Mouse (Mus musculus): ENCODE measurements around the gene Pde4d. TPM values are rescaled to one million over a fixed set of nuclear protein-coding genes. Genes with fewer than 3 reads are reported as not detected.

Gene Pde4d
- polyA plus RNA-seq, 1 experiment from 2014 or later = 13.6 TPM

DNA sequence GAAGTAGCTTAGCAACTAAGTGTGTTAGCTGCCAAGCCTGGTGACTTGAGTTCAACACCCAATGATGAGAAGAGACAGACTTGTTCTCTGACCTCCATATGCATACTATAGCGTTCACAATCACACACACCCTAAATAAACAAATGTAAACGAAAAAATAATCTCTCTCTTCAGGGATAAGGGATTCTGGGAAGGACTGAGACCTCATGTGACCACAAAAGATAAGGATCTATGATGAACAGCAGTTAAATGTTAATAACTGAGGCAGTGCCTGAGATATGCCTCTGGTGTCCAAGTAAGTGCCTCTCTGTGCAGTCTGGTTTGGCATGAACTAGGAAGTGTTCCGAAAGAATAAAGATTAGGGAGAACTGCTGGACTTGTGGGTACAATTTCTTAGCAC lies 1243.1 kb downstream of the Pde4d start:
- WGBS = 73% methylated on average over 3 of the region's 3 CpGs

DNA sequence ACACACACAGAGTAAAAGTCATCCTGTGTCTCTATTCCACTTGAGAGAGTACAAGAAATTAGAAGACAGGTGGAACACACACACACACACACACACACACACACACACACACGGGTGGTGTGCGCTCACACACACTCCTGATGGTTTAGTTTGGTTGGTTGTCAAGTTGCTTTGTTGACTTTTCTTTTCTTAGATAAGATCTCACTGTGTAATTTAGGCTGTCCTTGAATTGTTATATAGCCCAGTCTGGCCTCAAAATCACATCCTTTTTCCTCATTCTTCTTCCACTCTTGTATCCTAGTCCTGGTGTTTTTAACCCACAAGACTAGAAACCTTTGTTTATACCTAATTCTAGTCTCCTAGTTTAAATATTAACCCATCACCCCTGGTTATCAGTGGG lies 1244.0 kb downstream of the Pde4d start:
- H3K9me3 ChIP-seq (ENCODE audit: control insufficient read depth, low read length) = no peaks in the 10 kb centered on the region
- ATAC-seq (ENCODE audit: low read depth) = no peak
- H3K4me3 ChIP-seq (ENCODE audit: low read depth, low read length) = no peak overlapping the region
- no peak for DNase-seq (ENCODE audit: low spot score)
- no peaks in the 10 kb centered on the region for H3K4me1 ChIP-seq (ENCODE audit: control insufficient read depth, insufficient read depth, low read length)
- WGBS = 65% methylated on average over 2 of the region's 2 CpGs
- no peak overlapping the region for H3K27ac ChIP-seq (replicated peaks; ENCODE audit: low read depth, low read length)
- H3K9ac ChIP-seq (ENCODE audit: low read depth, low read length) = no peak overlapping the region
- no peaks in the 10 kb centered on the region for H3K36me3 ChIP-seq (ENCODE audit: control insufficient read depth, insufficient read depth, low read length)
- H3K4me2 ChIP-seq (ENCODE audit: low read depth, low read length) = no peak overlapping the region
- no peaks in the 10 kb centered on the region for H3K27me3 ChIP-seq (replicated peaks; ENCODE audit: control insufficient read depth, insufficient read depth, low read length)

More for the DNA sequence above, 1243.1 kb downstream of the Pde4d start:
- DNase-seq (ENCODE audit: low spot score) (no peak), ATAC-seq (ENCODE audit: low read depth) (no peak)
- H3K4me3 ChIP-seq (ENCODE audit: low read depth, low read length) = no peak overlapping the region
- no peak overlapping the region for H3K9ac ChIP-seq (ENCODE audit: low read depth, low read length)
- H3K27ac ChIP-seq (replicated peaks; ENCODE audit: low read depth, low read length) = no peak overlapping the region
- no peaks in the 10 kb centered on the region for H3K9me3 ChIP-seq (ENCODE audit: control insufficient read depth, low read length)
- H3K4me1 ChIP-seq (ENCODE audit: control insufficient read depth, insufficient read depth, low read length) = no peaks in the 10 kb centered on the region
- H3K4me2 ChIP-seq (ENCODE audit: low read depth, low read length) = no peak overlapping the region
- no peaks in the 10 kb centered on the region for H3K36me3 ChIP-seq (ENCODE audit: control insufficient read depth, insufficient read depth, low read length)
- H3K27me3 ChIP-seq (replicated peaks; ENCODE audit: control insufficient read depth, insufficient read depth, low read length) = no peaks in the 10 kb centered on the region

DNA sequence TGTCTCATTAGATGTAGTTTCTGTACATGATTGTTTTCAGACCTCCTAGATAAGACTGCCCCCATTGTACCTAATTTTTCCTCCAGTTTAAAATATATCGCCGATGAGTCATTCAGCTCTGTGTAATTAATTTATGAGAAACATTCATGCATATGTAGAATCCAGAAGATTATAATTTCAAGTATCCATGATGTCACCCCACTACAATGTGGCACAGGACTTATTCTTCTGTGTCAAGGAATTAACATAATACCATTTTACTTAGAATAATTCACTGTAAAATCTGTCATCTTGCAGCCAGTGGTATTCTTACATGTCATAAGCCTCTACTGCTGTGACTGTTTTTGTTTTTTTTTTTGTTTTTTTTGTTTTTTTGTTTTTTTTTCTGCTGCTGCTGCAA lies 1244.5 kb downstream of the Pde4d start:
- Histone ChIP-seq H3K4me3 (ENCODE audit: low read depth, low read length) (no peak overlapping the region), H3K27ac (replicated peaks; ENCODE audit: low read depth, low read length) (no peak overlapping the region), H3K4me1 (ENCODE audit: control insufficient read depth, insufficient read depth, low read length) (no peaks in the 10 kb centered on the region), H3K36me3 (ENCODE audit: control insufficient read depth, insufficient read depth, low read length) (no peaks in the 10 kb centered on the region), H3K9ac (ENCODE audit: low read depth, low read length) (no peak overlapping the region), H3K27me3 (replicated peaks; ENCODE audit: control insufficient read depth, insufficient read depth, low read length) (no peaks in the 10 kb centered on the region), H3K9me3 (ENCODE audit: control insufficient read depth, low read length) (no peaks in the 10 kb centered on the region), H3K4me2 (ENCODE audit: low read depth, low read length) (no peak overlapping the region)
- DNase-seq (ENCODE audit: low spot score) = no peak
- 65% methylated on average over 2 of the region's 2 CpGs for WGBS
- ATAC-seq (ENCODE audit: low read depth) = no peak

DNA sequence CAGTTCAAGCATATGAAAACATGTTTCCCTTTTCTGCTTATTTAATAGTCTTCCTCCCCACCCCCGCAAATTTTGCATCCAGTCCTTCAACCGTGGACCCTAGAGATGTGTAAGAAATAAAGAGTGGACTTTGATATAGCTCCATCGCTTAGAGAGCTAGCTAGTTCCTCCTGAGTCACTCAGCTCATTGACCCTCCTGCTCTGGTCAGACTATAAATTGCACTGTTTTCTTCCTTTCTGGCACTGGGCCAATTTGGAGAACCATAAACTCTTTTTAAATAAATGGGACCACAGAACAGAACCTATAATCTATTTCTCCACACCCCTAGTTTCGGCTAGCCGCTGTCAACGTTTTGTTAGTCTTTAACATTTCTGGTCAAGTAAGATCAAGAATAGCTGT lies 1245.3 kb downstream of the Pde4d start:
- Histone ChIP-seq H3K36me3 (ENCODE audit: control insufficient read depth, insufficient read depth, low read length) (no peaks in the 10 kb centered on the region), H3K9me3 (ENCODE audit: control insufficient read depth, low read length) (no peaks in the 10 kb centered on the region), H3K27me3 (replicated peaks; ENCODE audit: control insufficient read depth, insufficient read depth, low read length) (no peaks in the 10 kb centered on the region), H3K4me1 (ENCODE audit: control insufficient read depth, insufficient read depth, low read length) (no peaks in the 10 kb centered on the region), H3K27ac (replicated peaks; ENCODE audit: low read depth, low read length) (no peak overlapping the region), H3K4me3 (ENCODE audit: low read depth, low read length) (no peak overlapping the region), H3K4me2 (ENCODE audit: low read depth, low read length) (no peak overlapping the region), H3K9ac (ENCODE audit: low read depth, low read length) (no peak overlapping the region)
- WGBS = 76% methylated on average over 6 of the region's 6 CpGs
- peak; percentile 33 for DNase-seq (ENCODE audit: low spot score)
- no peak for ATAC-seq (ENCODE audit: low read depth)

DNA sequence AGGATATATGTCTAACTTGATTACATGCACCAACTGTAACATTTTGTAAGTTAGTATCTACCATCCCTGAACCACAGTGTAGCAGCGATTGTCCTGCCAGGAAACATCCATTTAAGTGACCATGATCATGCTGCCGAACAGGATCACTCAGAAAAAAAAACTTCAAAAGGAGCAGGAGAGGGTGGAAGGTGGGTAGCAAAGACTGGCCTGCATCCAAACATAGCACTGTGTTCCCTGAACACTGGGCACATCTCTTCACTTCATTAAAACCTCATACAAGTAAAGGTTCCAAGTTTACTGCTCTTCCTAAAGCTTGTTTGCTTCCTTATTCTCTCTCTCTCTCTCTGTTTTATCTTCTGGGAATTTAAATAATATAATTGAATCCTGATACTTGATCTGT lies 1256.4 kb downstream of the Pde4d start:
- Histone ChIP-seq H3K4me3 (ENCODE audit: low read depth, low read length) (no peak overlapping the region), H3K9ac (ENCODE audit: low read depth, low read length) (no peak overlapping the region), H3K4me1 (ENCODE audit: control insufficient read depth, insufficient read depth, low read length) (no peaks in the 10 kb centered on the region), H3K4me2 (ENCODE audit: low read depth, low read length) (no peak overlapping the region), H3K27ac (replicated peaks; ENCODE audit: low read depth, low read length) (no peak overlapping the region), H3K9me3 (ENCODE audit: control insufficient read depth, low read length) (no peaks in the 10 kb centered on the region), H3K36me3 (ENCODE audit: control insufficient read depth, insufficient read depth, low read length) (no peaks in the 10 kb centered on the region), H3K27me3 (replicated peaks; ENCODE audit: control insufficient read depth, insufficient read depth, low read length) (no peaks in the 10 kb centered on the region)
- ATAC-seq (ENCODE audit: low read depth) (no peak), DNase-seq (ENCODE audit: low spot score) (no peak)
- WGBS = 41% methylated on average over 2 of the region's 2 CpGs

DNA sequence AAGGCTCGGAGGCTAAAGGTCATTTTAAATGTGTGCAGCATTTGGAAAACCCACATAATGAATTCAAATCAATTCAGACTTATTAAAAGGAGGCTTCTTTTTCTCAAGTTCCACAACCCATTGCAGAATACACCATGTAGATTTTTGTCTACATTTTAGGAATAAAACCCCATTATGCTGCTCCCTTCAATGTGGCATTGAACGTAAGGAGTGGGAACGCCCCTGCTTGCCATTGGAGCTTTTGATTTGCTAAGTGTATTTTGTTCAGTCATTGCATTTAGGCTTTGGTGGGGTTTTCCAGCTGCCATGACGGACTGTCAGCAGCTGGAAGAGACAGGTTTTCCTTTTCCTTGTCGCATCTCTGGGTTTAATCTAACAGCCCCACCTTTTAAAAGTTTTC lies 1256.8 kb downstream of the Pde4d start:
- 70% methylated on average over 5 of the region's 5 CpGs for WGBS
- no peak overlapping the region for H3K4me2 ChIP-seq (ENCODE audit: low read depth, low read length)

DNA sequence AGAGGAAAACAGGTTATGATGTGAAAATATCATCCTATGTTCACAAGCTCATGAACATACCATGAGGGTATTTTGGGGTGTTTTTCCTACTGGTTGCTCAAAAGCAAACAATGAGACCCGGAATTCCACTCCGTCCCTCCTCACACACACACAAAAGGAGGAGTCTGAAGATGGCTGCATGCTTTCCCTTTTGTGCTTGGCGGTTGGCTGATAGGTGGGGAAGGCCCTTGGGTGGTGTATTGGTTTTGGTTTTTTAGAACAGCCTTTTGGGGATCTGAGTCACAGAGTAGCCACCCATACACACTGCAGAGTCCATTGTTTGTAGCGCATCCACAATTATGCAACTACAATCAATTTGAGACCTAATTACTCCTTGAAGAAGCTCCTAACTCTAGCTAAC lies 1257.4 kb downstream of the Pde4d start:
- H3K27ac ChIP-seq (replicated peaks; ENCODE audit: low read depth, low read length) = no peak overlapping the region
- no peaks in the 10 kb centered on the region for H3K9me3 ChIP-seq (ENCODE audit: control insufficient read depth, low read length)
- DNase-seq (ENCODE audit: low spot score) (no peak), ATAC-seq (ENCODE audit: low read depth) (no peak)
- H3K9ac ChIP-seq (ENCODE audit: low read depth, low read length) = no peak overlapping the region
- WGBS = 89% methylated on average over 4 of the region's 4 CpGs
- H3K4me2 ChIP-seq (ENCODE audit: low read depth, low read length) = no peak overlapping the region
- H3K27me3 ChIP-seq (replicated peaks; ENCODE audit: control insufficient read depth, insufficient read depth, low read length) = no peaks in the 10 kb centered on the region
- H3K4me1 ChIP-seq (ENCODE audit: control insufficient read depth, insufficient read depth, low read length) = no peaks in the 10 kb centered on the region
- no peaks in the 10 kb centered on the region for H3K36me3 ChIP-seq (ENCODE audit: control insufficient read depth, insufficient read depth, low read length)
- no peak overlapping the region for H3K4me3 ChIP-seq (ENCODE audit: low read depth, low read length)

More for the DNA sequence above, 1256.8 kb downstream of the Pde4d start:
- ATAC-seq (ENCODE audit: low read depth) (no peak), DNase-seq (ENCODE audit: low spot score) (no peak)
- Histone ChIP-seq H3K27me3 (replicated peaks; ENCODE audit: control insufficient read depth, insufficient read depth, low read length) (no peaks in the 10 kb centered on the region), H3K27ac (replicated peaks; ENCODE audit: low read depth, low read length) (no peak overlapping the region), H3K4me3 (ENCODE audit: low read depth, low read length) (no peak overlapping the region), H3K9me3 (ENCODE audit: control insufficient read depth, low read length) (no peaks in the 10 kb centered on the region), H3K4me1 (ENCODE audit: control insufficient read depth, insufficient read depth, low read length) (no peaks in the 10 kb centered on the region), H3K9ac (ENCODE audit: low read depth, low read length) (no peak overlapping the region), H3K36me3 (ENCODE audit: control insufficient read depth, insufficient read depth, low read length) (no peaks in the 10 kb centered on the region)

DNA sequence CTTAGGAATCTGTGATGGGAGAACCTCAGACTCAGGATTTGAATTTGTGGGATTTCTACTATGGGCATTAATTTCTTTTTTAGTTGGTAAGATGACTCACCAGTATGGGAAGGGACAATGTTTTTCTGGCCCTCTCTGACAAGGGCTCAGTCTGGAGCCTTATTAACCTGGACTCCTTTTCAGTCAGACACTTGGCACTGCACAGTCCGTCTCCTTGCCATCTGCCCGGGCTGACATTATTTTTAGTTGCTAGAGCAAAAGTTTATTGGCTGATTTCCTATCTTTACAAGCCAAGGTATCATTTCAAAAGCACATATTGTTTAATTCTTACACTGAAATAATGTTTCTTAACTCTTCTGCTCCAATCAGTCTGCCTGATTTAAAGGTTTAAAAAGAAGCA lies 1258.6 kb downstream of the Pde4d start:
- Histone ChIP-seq H3K27me3 (replicated peaks; ENCODE audit: control insufficient read depth, insufficient read depth, low read length) (no peaks in the 10 kb centered on the region), H3K4me2 (ENCODE audit: low read depth, low read length) (no peak overlapping the region), H3K36me3 (ENCODE audit: control insufficient read depth, insufficient read depth, low read length) (no peaks in the 10 kb centered on the region), H3K9me3 (ENCODE audit: control insufficient read depth, low read length) (no peaks in the 10 kb centered on the region), H3K4me1 (ENCODE audit: control insufficient read depth, insufficient read depth, low read length) (no peaks in the 10 kb centered on the region), H3K27ac (replicated peaks; ENCODE audit: low read depth, low read length) (no peak overlapping the region), H3K9ac (ENCODE audit: low read depth, low read length) (no peak overlapping the region), H3K4me3 (ENCODE audit: low read depth, low read length) (no peak overlapping the region)
- WGBS = 81% methylated on average over 2 of the region's 2 CpGs
- no peak for DNase-seq (ENCODE audit: low spot score)
- ATAC-seq (ENCODE audit: low read depth) = no peak

DNA sequence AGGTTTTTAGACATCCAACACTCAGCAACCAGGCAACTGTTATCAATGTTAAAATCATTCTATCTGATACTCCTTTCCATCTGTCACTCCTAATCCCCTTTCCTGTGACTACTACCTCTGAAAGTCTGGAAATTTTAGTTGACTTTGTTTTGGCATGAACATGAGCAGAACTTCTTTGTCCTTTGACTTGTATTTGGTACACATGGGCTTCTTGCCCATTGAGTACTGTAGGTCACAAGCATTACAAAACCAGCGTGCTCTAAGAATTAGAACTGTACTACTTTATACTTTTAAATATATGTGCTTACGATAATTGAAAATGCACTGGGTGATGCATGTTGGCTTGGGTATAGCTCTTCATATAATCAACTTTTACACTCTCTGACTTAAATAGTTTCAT lies 1264.8 kb downstream of the Pde4d start:
- Histone ChIP-seq H3K36me3 (ENCODE audit: control insufficient read depth, insufficient read depth, low read length) (no peaks in the 10 kb centered on the region), H3K4me1 (ENCODE audit: control insufficient read depth, insufficient read depth, low read length) (no peaks in the 10 kb centered on the region), H3K4me3 (ENCODE audit: low read depth, low read length) (no peak overlapping the region), H3K27ac (replicated peaks; ENCODE audit: low read depth, low read length) (no peak overlapping the region), H3K4me2 (ENCODE audit: low read depth, low read length) (no peak overlapping the region), H3K9me3 (ENCODE audit: control insufficient read depth, low read length) (no peaks in the 10 kb centered on the region), H3K27me3 (replicated peaks; ENCODE audit: control insufficient read depth, insufficient read depth, low read length) (no peaks in the 10 kb centered on the region), H3K9ac (ENCODE audit: low read depth, low read length) (no peak overlapping the region)
- no peak for DNase-seq (ENCODE audit: low spot score)
- WGBS = 96% methylated on average over 2 of the region's 2 CpGs
- ATAC-seq (ENCODE audit: low read depth) = no peak

Measured in embryonic facial prominence, embryonic 14.5 days (tissue).